Mouse (Mus musculus) olfactory bulb, adult 2 months (tissue): ENCODE data around the gene Nodal. TPM values are rescaled to one million over a fixed set of nuclear protein-coding genes. Genes with fewer than 3 reads are reported as not detected.

Experiments used
- H3K27ac ChIP-seq: fragments of 200-500 bp; 2 replicates; pipeline ENCODE4 v1.5.1; 2012; ENCODE audit warnings: low read depth, low read length; ENCODE audit not compliant: insufficient read depth
- H3K4me1 ChIP-seq: fragments of 200-500 bp; 2 replicates; pipeline ENCODE4 v1.6.1; 2012; ENCODE audit warnings: low read length; ENCODE audit not compliant: control insufficient read depth, insufficient read depth
- H3K4me3 ChIP-seq: fragments of 200-500 bp; 2 replicates; pipeline ENCODE4 v1.5.1; 2012; ENCODE audit warnings: mild to moderate bottlenecking, low read depth, low read length, moderate library complexity; ENCODE audit not compliant: insufficient read depth
- CTCF ChIP-seq: fragments of 200-500 bp; IDR thresholded peaks from 2 replicates; pipeline ENCODE4 v1.5.1; 2012; ENCODE audit warnings: low read depth, mild to moderate bottlenecking, low read length, moderate library complexity; ENCODE audit not compliant: insufficient read depth
- POLR2A ChIP-seq: fragments of 200-500 bp; IDR thresholded peaks from 2 replicates; pipeline ENCODE4 v1.6.1; 2012; ENCODE audit warnings: mild to moderate bottlenecking, low read depth, low read length, moderate library complexity; ENCODE audit not compliant: insufficient read depth
- whole genome bisulfite sequencing: fragments of 180-500 bp; shearing (Covaris S2); methylation state at CpG from one replicate; pipeline ENCODE4 v1.1.7; 2018; 5-methylcytosine and 5-hydroxymethylcytosine counted together
- polyA plus RNA-seq: library from polyadenylated mRNA; stranded (reverse); fragments of >200 nt; gene quantifications from 2 replicates; pipeline ENCODE4 v1.2.4, GENCODE M21; 2012; ENCODE audit warnings: low replicate concordance; ENCODE audit not compliant: missing spikeins, insufficient read depth, insufficient read length

The Nodal gene
- polyA plus RNA-seq, 1 experiment = not detected

DNA sequence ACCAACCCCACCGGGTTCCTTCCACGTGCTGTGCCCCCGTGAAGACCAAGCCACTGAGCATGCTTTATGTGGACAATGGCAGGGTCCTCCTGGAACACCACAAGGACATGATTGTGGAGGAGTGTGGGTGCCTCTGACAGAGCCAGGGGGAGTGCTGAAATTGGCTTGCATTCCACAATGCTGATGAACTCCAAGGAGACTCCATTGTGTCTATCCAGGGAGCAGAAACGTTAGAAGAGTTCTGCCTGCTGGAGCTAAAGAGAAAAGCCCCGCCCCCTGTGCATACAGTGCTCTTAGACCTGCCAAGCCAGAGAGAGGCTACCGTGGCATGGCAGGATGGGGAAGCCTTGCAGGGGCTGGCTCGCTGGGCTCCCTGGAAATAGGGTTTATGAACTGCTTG is 6.7 kb downstream of the Nodal start:
- H3K27ac ChIP-seq = no peak overlapping the region
- no peak for TF ChIP-seq POLR2A
- TF ChIP-seq CTCF = no peak
- 2% methylated on average over 7 of the region's 7 CpGs for WGBS
- peaks cover 12% of the 10 kb centered on the region for H3K4me1 ChIP-seq
- H3K4me3 ChIP-seq = no peak overlapping the region

GRCm38 (mm10) chr10:61425047-61425446 is 7.3 kb downstream of the Nodal start:
- Histone ChIP-seq H3K4me3 (no peak overlapping the region), H3K27ac (no peak overlapping the region), H3K4me1 (peaks cover 12% of the 10 kb centered on the region)
- 49% methylated on average over 2 of the region's 2 CpGs for WGBS
- no peak for TF ChIP-seq CTCF
- TF ChIP-seq POLR2A = no peak

- no peak for TF ChIP-seq POLR2A
- no peak for TF ChIP-seq CTCF
- WGBS = 26% methylated on average over 2 of the region's 2 CpGs
- peaks cover 12% of the 10 kb centered on the region for H3K4me1 ChIP-seq
- H3K27ac ChIP-seq = no peak overlapping the region
- no peak overlapping the region for H3K4me3 ChIP-seq
Measured at GRCm38 (mm10) chr10:61426251-61426757, 8.5 kb downstream of the Nodal start.

DNA sequence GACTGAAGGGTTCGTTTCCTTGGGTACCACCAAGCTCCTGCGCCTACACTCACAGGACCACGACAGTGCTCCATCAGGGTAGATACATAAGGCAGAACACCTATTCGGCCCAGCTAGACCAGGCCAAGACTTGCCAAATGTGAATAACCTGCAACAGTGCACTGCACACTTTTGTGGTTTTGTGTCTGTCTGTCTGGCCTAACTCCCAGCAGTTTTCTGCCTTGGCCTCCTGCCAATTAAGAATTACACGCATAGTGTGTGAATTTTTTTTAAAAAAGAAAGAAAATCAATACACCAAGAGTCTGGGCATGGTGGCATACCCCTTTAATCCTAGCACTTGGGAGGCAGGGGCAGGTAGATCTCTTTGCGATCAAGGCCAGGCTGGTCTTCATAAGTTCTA is 10.2 kb downstream of the Nodal start:
- WGBS = 83% methylated on average over 6 of the region's 6 CpGs
- no peak for TF ChIP-seq POLR2A
- no peak for TF ChIP-seq CTCF

GRCm38 (mm10) chr10:61428416-61428815 is 10.6 kb downstream of the Nodal start:
- no peak for TF ChIP-seq POLR2A
- no peak for TF ChIP-seq CTCF
- Histone ChIP-seq H3K27ac (no peak overlapping the region), H3K4me1 (peaks cover 12% of the 10 kb centered on the region), H3K4me3 (no peak overlapping the region)
- WGBS = 46% methylated on average over 4 of the region's 4 CpGs

More for the DNA sequence above, 10.2 kb downstream of the Nodal start:
- H3K4me3 ChIP-seq = no peak overlapping the region
- no peak overlapping the region for H3K27ac ChIP-seq
- H3K4me1 ChIP-seq = peaks cover 12% of the 10 kb centered on the region

DNA sequence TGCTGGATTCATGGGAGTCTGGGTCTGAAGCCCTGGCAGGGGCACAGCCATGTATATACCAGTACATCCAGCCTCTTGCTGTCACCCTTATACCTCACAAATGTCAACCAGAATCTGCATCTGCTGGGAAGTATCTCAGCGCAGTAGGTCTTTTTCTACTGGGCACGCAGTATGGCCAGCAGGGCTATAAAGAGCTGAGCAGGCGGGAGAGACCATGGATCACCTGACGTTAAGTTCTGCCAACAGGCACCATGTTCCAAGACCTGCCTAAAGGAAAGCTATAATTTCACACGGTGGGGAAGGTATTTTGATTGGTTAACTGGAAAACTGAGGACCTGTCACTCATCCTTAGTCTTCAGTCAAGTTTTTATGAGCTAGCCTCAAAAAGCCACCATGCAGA is 11.3 kb downstream of the Nodal start:
- no peak overlapping the region for H3K27ac ChIP-seq
- no peak for TF ChIP-seq POLR2A
- no peak for TF ChIP-seq CTCF
- peaks cover 9% of the 10 kb centered on the region for H3K4me1 ChIP-seq
- WGBS = 90% methylated on average over 5 of the region's 5 CpGs
- no peak overlapping the region for H3K4me3 ChIP-seq

- 85% methylated on average over 9 of the region's 9 CpGs for WGBS
- no peak overlapping the region for H3K4me3 ChIP-seq
- H3K27ac ChIP-seq = no peak overlapping the region
- TF ChIP-seq CTCF = no peak
- TF ChIP-seq POLR2A = no peak
- H3K4me1 ChIP-seq = no peaks in the 10 kb centered on the region
Measured at GRCm38 (mm10) chr10:61431375-61431774, 13.6 kb downstream of the Nodal start.

DNA sequence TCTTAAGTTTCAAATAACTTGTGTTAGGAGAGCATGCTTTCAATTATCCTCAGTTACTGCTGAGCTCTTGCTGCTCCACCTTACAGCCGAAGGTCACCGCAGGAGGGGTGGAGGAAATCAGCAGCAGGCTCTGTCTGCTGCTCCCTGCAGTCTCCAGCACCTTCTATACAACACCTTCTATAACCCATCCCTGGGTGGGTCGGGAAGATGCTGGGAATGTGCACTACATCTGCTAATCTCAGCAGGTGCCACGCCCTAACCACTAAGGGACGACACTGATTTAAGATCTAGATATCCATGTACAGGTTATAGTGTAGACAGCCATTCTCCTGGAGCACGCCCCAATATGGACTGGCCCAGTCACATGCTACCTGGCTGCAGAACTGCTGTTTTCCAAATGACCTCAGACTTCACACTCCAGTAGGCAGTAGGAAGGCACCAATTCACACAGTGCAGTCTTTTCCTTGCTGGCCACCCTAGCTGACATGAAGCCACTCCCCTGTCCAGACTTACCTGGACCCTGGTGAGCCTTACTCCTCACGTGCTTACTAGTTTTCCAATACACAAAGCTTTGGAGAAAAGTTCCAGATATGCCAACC is 22.5 kb downstream of the Nodal start:
- WGBS = 89% methylated on average over 7 of the region's 7 CpGs
- TF ChIP-seq POLR2A (no peak), CTCF (no peak)
- H3K27ac ChIP-seq = no peak overlapping the region
- H3K4me3 ChIP-seq = no peak overlapping the region
- peaks cover 4% of the 10 kb centered on the region; the same call in 1 of the 2 replicates for H3K4me1 ChIP-seq

DNA sequence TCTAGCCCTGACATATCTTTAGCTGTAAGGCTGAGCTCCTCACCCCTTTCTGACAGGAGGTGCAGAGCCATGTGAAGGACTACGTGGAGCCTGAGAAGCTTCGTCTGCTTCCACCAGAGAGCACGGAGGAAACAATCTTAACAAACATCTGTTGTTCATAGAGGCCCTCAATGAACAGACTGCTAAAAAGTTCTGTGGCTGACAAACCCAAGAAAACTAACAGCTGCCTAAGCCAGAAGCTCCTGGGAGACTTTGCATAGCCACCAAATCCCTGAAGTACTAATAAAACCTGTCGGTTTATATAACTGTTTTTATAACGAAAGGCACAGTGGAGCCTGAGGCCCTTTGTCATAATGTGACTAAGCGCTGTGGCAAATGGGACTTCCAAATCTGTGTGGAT is 25.7 kb downstream of the Nodal start:
- WGBS = 39% methylated on average over 6 of the region's 6 CpGs
- H3K27ac ChIP-seq = no peak overlapping the region
- peaks cover 14% of the 10 kb centered on the region for H3K4me1 ChIP-seq
- TF ChIP-seq CTCF = no peak
- TF ChIP-seq POLR2A = no peak
- no peak overlapping the region for H3K4me3 ChIP-seq
